Mouse (Mus musculus) spleen, embryonic (tissue): ENCODE results near the gene Rab3ip.

Experiments used
- CTCF ChIA-PET: fragments of 350-600 bp; sonication (Branson Sonifier 250); formaldehyde crosslinking; loops from one replicate; lab custom pipeline; 2022; lab: Charles Lee

The Rab3ip gene

DNA sequence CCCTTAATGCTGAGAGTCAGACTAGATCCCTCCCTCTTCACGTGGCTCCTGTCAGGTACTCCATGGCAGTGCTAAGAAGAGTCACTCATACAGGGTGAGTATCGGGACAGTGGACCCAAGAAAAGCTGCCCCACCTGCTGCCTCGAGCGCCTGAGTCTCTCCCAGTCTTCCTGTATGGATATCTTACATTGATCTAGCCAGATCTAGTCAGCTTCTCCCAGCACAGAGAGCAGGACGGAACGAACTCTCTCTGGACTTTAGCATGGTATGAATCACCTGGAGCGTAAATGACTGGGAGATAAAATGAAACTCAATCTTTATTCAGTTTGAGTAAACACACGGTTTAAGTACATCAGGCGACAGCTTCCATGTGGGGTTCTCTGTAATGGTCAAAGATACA is 76.1 kb downstream of the Rab3ip start:
- CTCF ChIA-PET = no interaction called here

GRCm38 (mm10) chr10:116872016-116872410 is 78.6 kb downstream of the Rab3ip start:
- CTCF ChIA-PET = no interaction called here

- CTCF ChIA-PET = no interaction called here
Observed at GRCm38 (mm10) chr10:116871329-116872015, 79.1 kb downstream of the Rab3ip start.

DNA sequence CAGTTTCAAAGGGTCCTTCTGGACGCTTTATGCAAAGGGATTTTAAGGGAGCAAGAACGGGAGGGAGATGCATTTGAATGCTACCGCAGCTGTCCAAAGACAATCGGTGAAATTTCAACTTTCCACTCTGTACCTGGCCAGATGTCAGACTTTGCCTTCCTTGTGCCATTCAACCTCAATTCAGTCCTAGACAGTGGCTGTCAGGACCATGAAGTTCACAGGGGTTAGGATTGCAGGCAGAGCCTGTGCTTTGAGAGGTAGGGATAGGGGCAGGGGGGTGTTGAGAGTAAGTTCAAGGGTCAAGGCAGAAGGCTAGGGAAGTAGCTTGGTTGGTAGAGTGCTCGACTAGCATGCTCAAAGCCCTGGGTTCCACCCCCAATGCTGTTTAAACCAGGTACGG is 79.8 kb downstream of the Rab3ip start:
- CTCF ChIA-PET = no interaction called here
